ENCODE assay signal across 7 mouse cellular contexts in the genomic region with DNA sequence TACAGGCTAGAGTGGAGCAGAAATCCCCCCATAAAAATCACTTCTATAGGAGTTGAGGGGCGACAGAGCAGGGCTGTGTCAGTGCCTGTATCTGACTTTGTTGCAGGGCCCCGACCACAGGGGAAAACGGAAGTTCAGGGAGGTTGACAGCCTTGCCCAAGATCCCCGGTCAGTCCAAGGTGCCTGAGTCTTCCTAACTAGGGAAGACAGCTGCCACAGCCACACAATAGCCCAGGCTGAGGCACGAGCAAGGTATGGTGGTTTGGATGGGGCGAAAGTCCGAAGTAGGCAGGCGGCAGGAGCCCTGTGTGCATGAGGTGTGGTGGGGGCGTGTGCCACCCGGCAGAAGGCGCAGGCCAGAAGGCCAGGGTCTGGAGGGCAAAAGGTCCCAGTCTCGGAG. TPM values are rescaled to one million over a fixed set of nuclear protein-coding genes. Genes with fewer than 3 reads are reported as not detected.
DNase-seq lines count a peak whose midpoint lies in the region; ATAC-seq and TF ChIP-seq lines count a peak whose summit lies in the region.

A gene (plus strand): TSS at position 153 of the 400 bp plus-strand sequence.

- ATAC-seq in forebrain, embryonic 12.5 days (ENCODE audit: low FRiP score) = no peak
- ATAC-seq in intestine, postnatal 0 days = peak; percentile 79
- no peak for ATAC-seq in midbrain, embryonic 15.5 days (replicated peaks)

- no peak for TF ChIP-seq CTCF in intestine, postnatal 0 days (IDR thresholded peaks at IDR 0.05; ENCODE audit: low read depth)

- H3K27me3 ChIP-seq in forebrain, embryonic 12.5 days = peaks cover 37% of the 10 kb centered on the region
- H3K27me3 ChIP-seq in intestine, postnatal 0 days (replicated peaks; ENCODE audit: control insufficient read depth, insufficient read depth, low read length) = no peaks in the 10 kb centered on the region
- H3K27me3 ChIP-seq in midbrain, embryonic 15.5 days (replicated peaks) = peaks cover 31% of the 10 kb centered on the region

- no peaks in the 10 kb centered on the region for H3K36me3 ChIP-seq in forebrain, embryonic 12.5 days (replicated peaks)
- H3K36me3 ChIP-seq in intestine, postnatal 0 days (ENCODE audit: control insufficient read depth, insufficient read depth) = no peaks in the 10 kb centered on the region
- no peaks in the 10 kb centered on the region for H3K36me3 ChIP-seq in midbrain, embryonic 15.5 days (replicated peaks)

- DNase-seq in spleen, postnatal 4 days (ENCODE audit: low spot score in 2 of 2) = peak; percentile 40 to 70
- DNase-seq in spleen, postnatal 14 days (ENCODE audit: low spot score in 2 of 2) = no peak
- no peak for DNase-seq in Muller cell, postnatal 12 days (ENCODE audit: inconsistent ontology term)
- DNase-seq in layer of hippocampus, postnatal 14 days (ENCODE audit: low spot score in 2 of 2) = no peak

- peak within 1 kb of the TSS; percentile 46 for H3K4me3 ChIP-seq in forebrain, embryonic 12.5 days (replicated peaks)
- H3K4me3 ChIP-seq in intestine, postnatal 0 days (ENCODE audit: low read depth, low read length) = peak within 1 kb of the TSS; percentile 52
- peak within 1 kb of the TSS; percentile 38 for H3K4me3 ChIP-seq in midbrain, embryonic 15.5 days

- H3K9ac ChIP-seq in forebrain, embryonic 12.5 days = peak within 1 kb of the TSS; percentile 59
- H3K9ac ChIP-seq in intestine, postnatal 0 days (ENCODE audit: low read depth, low read length) = peak within 1 kb of the TSS; percentile 55
- no peak within 1 kb of the TSS for H3K9ac ChIP-seq in midbrain, embryonic 15.5 days

- H3K27ac ChIP-seq in forebrain, embryonic 12.5 days = no peak within 1 kb of the TSS
- H3K27ac ChIP-seq in intestine, postnatal 0 days (ENCODE audit: low read depth, low read length) = peak within 1 kb of the TSS; percentile 46
- no peak within 1 kb of the TSS for H3K27ac ChIP-seq in midbrain, embryonic 15.5 days

- WGBS in forebrain, embryonic 12.5 days = 42% methylated on average over 12 of the region's 12 CpGs
- 11% methylated on average over 12 of the region's 12 CpGs for WGBS in intestine, postnatal 0 days
- 39% methylated on average over 12 of the region's 12 CpGs for WGBS in midbrain, embryonic 15.5 days

- H3K4me1 ChIP-seq in forebrain, embryonic 12.5 days = peaks cover 43% of the 10 kb centered on the region
- H3K4me1 ChIP-seq in intestine, postnatal 0 days (replicated peaks; ENCODE audit: control insufficient read depth, insufficient read depth, low read length) = peaks cover 18% of the 10 kb centered on the region
- H3K4me1 ChIP-seq in midbrain, embryonic 15.5 days = peaks cover 21% of the 10 kb centered on the region

- peak within 1 kb of the TSS; percentile 59 for H3K4me2 ChIP-seq in forebrain, embryonic 12.5 days
- peak within 1 kb of the TSS; percentile 90 for H3K4me2 ChIP-seq in intestine, postnatal 0 days (replicated peaks; ENCODE audit: low read depth)
- peak within 1 kb of the TSS; percentile 68 for H3K4me2 ChIP-seq in midbrain, embryonic 15.5 days

- H3K9me3 ChIP-seq in forebrain, embryonic 12.5 days = no peaks in the 10 kb centered on the region
- no peaks in the 10 kb centered on the region for H3K9me3 ChIP-seq in intestine, postnatal 0 days (ENCODE audit: control insufficient read depth)
- no peaks in the 10 kb centered on the region for H3K9me3 ChIP-seq in midbrain, embryonic 15.5 days

RNA-seq across cellular contexts. Expression of the gene that starts here (rescaled TPM):
- polyA plus RNA-seq in forebrain, embryonic 12.5 days (2016; fragmentation: Nextera tagmentation; extraction: Ambion mirVana) = 34.2 and 36.4 TPM in 2 replicates
- 7.2 and 8.0 TPM in 2 replicates for polyA plus RNA-seq in intestine, postnatal 0 days (2015; fragmentation: Nextera tagmentation; extraction: Ambion mirVana)
- polyA plus RNA-seq in midbrain, embryonic 15.5 days (2015; fragmentation: Nextera tagmentation; extraction: Ambion mirVana) = 8.4 and 10.4 TPM in 2 replicates
- total RNA-seq in layer of hippocampus, postnatal 14 days (2021) = 1 to 10 TPM; 2.1 to 3.3 TPM

Comparison
In these comparisons a context has a peak if more than half of its experiments do, and no peak if none do; other contexts are left out.
1. DNase-seq: peak in spleen, postnatal 4 days (2 of 2); none in spleen, postnatal 14 days (0 of 2), Muller cell, postnatal 12 days (single experiment) and layer of hippocampus, postnatal 14 days (0 of 2).
2. Peak in every context shown above with its lines, with median percentiles within 50 percentile points of each other: H3K4me2 ChIP-seq and H3K4me3 ChIP-seq.